Mouse (Mus musculus) testis, adult 2 months (tissue): Measurements from ENCODE around the gene Sik2. TPM values are rescaled to one million over a fixed set of nuclear protein-coding genes. Genes with fewer than 3 reads are reported as not detected.

Source experiments
- H3K27ac ChIP-seq: fragments of 200-500 bp; 2 replicates; pipeline ENCODE4 v1.5.1; 2012; ENCODE audit warnings: low read depth, low read length; ENCODE audit not compliant: control insufficient read depth, insufficient read depth
- H3K27me3 ChIP-seq: fragments of 200-500 bp; 2 replicates; pipeline ENCODE4 v1.6.1; 2012; ENCODE audit warnings: mild to moderate bottlenecking, low read length, moderate library complexity; ENCODE audit not compliant: control insufficient read depth, insufficient read depth
- H3K36me3 ChIP-seq: fragments of 200-500 bp; 2 replicates; pipeline ENCODE4 v1.6.1; 2012; ENCODE audit warnings: mild to moderate bottlenecking, low read length; ENCODE audit not compliant: control insufficient read depth, insufficient read depth
- H3K4me1 ChIP-seq: fragments of 200-500 bp; 2 replicates; pipeline ENCODE4 v1.6.1; 2012; ENCODE audit warnings: low read length; ENCODE audit not compliant: control insufficient read depth, insufficient read depth
- H3K4me3 ChIP-seq: fragments of 200-500 bp; 2 replicates; pipeline ENCODE4 v1.5.1; 2012; ENCODE audit warnings: low read depth, mild to moderate bottlenecking, low read length, moderate library complexity, mixed read lengths; ENCODE audit not compliant: control insufficient read depth
- CTCF ChIP-seq: fragments of 200-500 bp; IDR thresholded peaks from 2 replicates; pipeline ENCODE4 v1.5.1; 2012; ENCODE audit warnings: low read depth, mild to moderate bottlenecking, inconsistent platforms, low read length, moderate library complexity; ENCODE audit not compliant: control insufficient read depth, insufficient read depth, insufficient replicate concordance
- POLR2A ChIP-seq: fragments of 200-500 bp; IDR thresholded peaks from 2 replicates; pipeline ENCODE4 v1.6.1; 2012; ENCODE audit warnings: low read depth, mild to moderate bottlenecking, inconsistent platforms, low read length, moderate library complexity; ENCODE audit not compliant: control insufficient read depth
- polyA plus RNA-seq: library from polyadenylated mRNA; depleted of rRNA; stranded (reverse); fragments of >200 nt; gene quantifications from 2 replicates; pipeline ENCODE4 v1.2.3, GENCODE M21; 2012

The Sik2 gene
- polyA plus RNA-seq, 1 experiment: 25.7 TPM

DNA sequence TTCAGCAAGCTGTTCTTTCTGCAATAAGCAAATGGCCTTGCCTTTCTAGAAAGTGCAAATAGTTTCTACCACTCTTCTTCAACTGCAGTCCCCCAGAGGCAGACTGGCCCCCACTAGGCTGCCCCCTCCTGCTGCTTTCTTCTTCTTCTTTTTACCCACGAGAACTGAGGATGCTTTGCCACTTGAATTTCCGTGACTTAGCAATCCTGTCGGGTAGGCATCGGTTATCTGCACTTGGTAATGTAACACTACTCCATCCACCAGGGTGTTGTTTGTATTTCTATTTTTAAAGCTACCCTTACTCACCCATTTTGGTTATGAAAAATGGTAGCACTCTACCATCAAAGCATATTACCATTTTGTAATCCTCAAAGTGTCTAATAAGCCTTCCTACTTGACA is 118.9 kb downstream of the Sik2 start:
- no peaks in the 10 kb centered on the region for H3K27me3 ChIP-seq
- TF ChIP-seq POLR2A: no peak
- no peak for TF ChIP-seq CTCF
- H3K4me3 ChIP-seq: no peak overlapping the region
- no peaks in the 10 kb centered on the region for H3K4me1 ChIP-seq
- H3K36me3 ChIP-seq: no peaks in the 10 kb centered on the region
- H3K27ac ChIP-seq: no peak overlapping the region

GRCm38 (mm10) chr9:50889211-50889610 is 119.7 kb downstream of the Sik2 start:
- no peak overlapping the region for H3K4me3 ChIP-seq
- H3K36me3 ChIP-seq: no peaks in the 10 kb centered on the region
- H3K27me3 ChIP-seq: no peaks in the 10 kb centered on the region
- TF ChIP-seq CTCF (no peak), POLR2A (no peak)
- H3K27ac ChIP-seq: no peak overlapping the region
- no peaks in the 10 kb centered on the region for H3K4me1 ChIP-seq

GRCm38 (mm10) chr9:50887351-50887750 is 121.5 kb downstream of the Sik2 start:
- TF ChIP-seq CTCF: no peak
- TF ChIP-seq POLR2A: no peak
- Histone ChIP-seq H3K36me3 (no peaks in the 10 kb centered on the region), H3K27me3 (no peaks in the 10 kb centered on the region), H3K27ac (no peak overlapping the region), H3K4me1 (no peaks in the 10 kb centered on the region), H3K4me3 (no peak overlapping the region)

- no peaks in the 10 kb centered on the region for H3K4me1 ChIP-seq
- H3K4me3 ChIP-seq: no peak overlapping the region
- no peak overlapping the region for H3K27ac ChIP-seq
- TF ChIP-seq CTCF: no peak
- no peaks in the 10 kb centered on the region for H3K36me3 ChIP-seq
- no peaks in the 10 kb centered on the region for H3K27me3 ChIP-seq
Observed at GRCm38 (mm10) chr9:50886870-50887269, 122.0 kb downstream of the Sik2 start.

GRCm38 (mm10) chr9:50885600-50885987 is 123.3 kb downstream of the Sik2 start:
- Histone ChIP-seq H3K4me3 (no peak overlapping the region), H3K36me3 (no peaks in the 10 kb centered on the region), H3K27ac (no peak overlapping the region), H3K4me1 (no peaks in the 10 kb centered on the region), H3K27me3 (no peaks in the 10 kb centered on the region)
- no peak for TF ChIP-seq CTCF
- TF ChIP-seq POLR2A: no peak

GRCm38 (mm10) chr9:50884741-50885599 is 123.9 kb downstream of the Sik2 start:
- no peak overlapping the region for H3K27ac ChIP-seq
- peaks cover 2% of the 10 kb centered on the region; the same call in 1 of the 2 replicates for H3K36me3 ChIP-seq
- H3K4me3 ChIP-seq: no peak overlapping the region
- TF ChIP-seq POLR2A (no peak), CTCF (no peak)
- H3K4me1 ChIP-seq: no peaks in the 10 kb centered on the region
- no peaks in the 10 kb centered on the region for H3K27me3 ChIP-seq

DNA sequence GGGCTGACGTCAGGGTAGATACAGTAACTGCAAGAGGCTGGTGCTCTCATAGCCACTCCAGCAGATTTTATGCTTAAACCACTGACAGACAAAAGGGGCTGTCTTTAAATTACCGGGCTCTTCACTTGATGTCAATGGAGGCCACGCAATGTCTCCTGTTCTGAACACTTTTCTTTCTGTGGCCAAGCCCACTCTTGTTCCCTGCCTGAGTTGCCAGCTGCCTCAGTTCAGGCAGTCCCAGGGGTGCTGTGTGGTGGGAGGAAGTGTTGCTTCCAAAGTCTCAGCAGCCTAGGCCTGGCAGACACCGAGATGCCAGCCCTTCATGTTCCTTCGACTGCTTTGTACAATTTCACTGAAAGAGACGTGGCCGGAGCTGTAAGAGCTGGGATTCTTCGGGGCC is 124.8 kb downstream of the Sik2 start:
- Histone ChIP-seq H3K4me1 (no peaks in the 10 kb centered on the region), H3K27ac (no peak overlapping the region), H3K4me3 (no peak overlapping the region), H3K27me3 (no peaks in the 10 kb centered on the region), H3K36me3 (peaks cover 4% of the 10 kb centered on the region)
- TF ChIP-seq POLR2A (no peak), CTCF (no peak)
